Mouse (Mus musculus) kidney, embryonic 14.5 days (tissue): ENCODE results near the gene Il17ra. TPM values are rescaled to one million over a fixed set of nuclear protein-coding genes. Genes with fewer than 3 reads are reported as not detected.

ENCODE experiments used
- ATAC-seq: fragments of 200-750 bp; cut with Nextera tagmentation; 2 replicates; pipeline ENCODE4 v1.8.0; 2017; ENCODE audit warnings: moderate number of reproducible peaks, mild to moderate bottlenecking, moderate TSS enrichment, moderate library complexity; ENCODE audit not compliant: low FRiP score, low TSS enrichment
- H3K27ac ChIP-seq: fragments of 300-500 bp; sonication (generic); 2 replicates; pipeline ENCODE4 v1.5.1; 2014; ENCODE audit warnings: low read depth, mild to moderate bottlenecking, low read length, moderate library complexity, mixed read lengths
- H3K27me3 ChIP-seq: fragments of 300-500 bp; sonication (generic); 2 replicates; pipeline ENCODE4 v1.6.1; 2014; ENCODE audit warnings: mild to moderate bottlenecking, low read length; ENCODE audit not compliant: control insufficient read depth, insufficient read depth
- H3K36me3 ChIP-seq: fragments of 300-500 bp; sonication (generic); 2 replicates; pipeline ENCODE4 v1.6.1; 2014; ENCODE audit warnings: low read length, mixed read lengths; ENCODE audit not compliant: control insufficient read depth, insufficient read depth
- H3K4me1 ChIP-seq: fragments of 300-500 bp; sonication (generic); 2 replicates; pipeline ENCODE4 v1.6.1; 2014; ENCODE audit warnings: low read length, mixed read lengths; ENCODE audit not compliant: control insufficient read depth, insufficient read depth
- H3K4me2 ChIP-seq: fragments of 300-500 bp; sonication (generic); replicated peaks from 2 replicates; pipeline ENCODE4 v1.6.1; 2014; ENCODE audit warnings: low read depth, mild to moderate bottlenecking, low read length
- H3K4me3 ChIP-seq: fragments of 300-500 bp; sonication (generic); 2 replicates; pipeline ENCODE4 v1.5.1; 2014; ENCODE audit warnings: mild to moderate bottlenecking, low read length
- H3K9ac ChIP-seq: fragments of 300-500 bp; sonication (generic); 2 replicates; pipeline ENCODE4 v1.6.1; 2014; ENCODE audit warnings: low read depth, mild to moderate bottlenecking, low read length, moderate library complexity
- H3K9me3 ChIP-seq: fragments of 300-500 bp; sonication (generic); 2 replicates; pipeline ENCODE4 v1.6.1; 2016; ENCODE audit warnings: low read length; ENCODE audit not compliant: control insufficient read depth
- WGBS: fragments of 180-500 bp; shearing (Covaris S2); extraction: QIAGEN DNeasy Blood & Tissue Kit; methylation state at CpG from one replicate; pipeline ENCODE4 v1.1.7; 2014; 5-methylcytosine and 5-hydroxymethylcytosine counted together
- polyA plus RNA-seq: library from polyadenylated mRNA; unstranded; fragments of >200 nt; fragmentation: Nextera tagmentation; extraction: Ambion mirVana; gene quantifications from 2 replicates; pipeline ENCODE4 v1.2.1, GENCODE M21; 2014

The Il17ra gene
- polyA plus RNA-seq, 1 experiment from 2014 or later, result 2.3 TPM

DNA sequence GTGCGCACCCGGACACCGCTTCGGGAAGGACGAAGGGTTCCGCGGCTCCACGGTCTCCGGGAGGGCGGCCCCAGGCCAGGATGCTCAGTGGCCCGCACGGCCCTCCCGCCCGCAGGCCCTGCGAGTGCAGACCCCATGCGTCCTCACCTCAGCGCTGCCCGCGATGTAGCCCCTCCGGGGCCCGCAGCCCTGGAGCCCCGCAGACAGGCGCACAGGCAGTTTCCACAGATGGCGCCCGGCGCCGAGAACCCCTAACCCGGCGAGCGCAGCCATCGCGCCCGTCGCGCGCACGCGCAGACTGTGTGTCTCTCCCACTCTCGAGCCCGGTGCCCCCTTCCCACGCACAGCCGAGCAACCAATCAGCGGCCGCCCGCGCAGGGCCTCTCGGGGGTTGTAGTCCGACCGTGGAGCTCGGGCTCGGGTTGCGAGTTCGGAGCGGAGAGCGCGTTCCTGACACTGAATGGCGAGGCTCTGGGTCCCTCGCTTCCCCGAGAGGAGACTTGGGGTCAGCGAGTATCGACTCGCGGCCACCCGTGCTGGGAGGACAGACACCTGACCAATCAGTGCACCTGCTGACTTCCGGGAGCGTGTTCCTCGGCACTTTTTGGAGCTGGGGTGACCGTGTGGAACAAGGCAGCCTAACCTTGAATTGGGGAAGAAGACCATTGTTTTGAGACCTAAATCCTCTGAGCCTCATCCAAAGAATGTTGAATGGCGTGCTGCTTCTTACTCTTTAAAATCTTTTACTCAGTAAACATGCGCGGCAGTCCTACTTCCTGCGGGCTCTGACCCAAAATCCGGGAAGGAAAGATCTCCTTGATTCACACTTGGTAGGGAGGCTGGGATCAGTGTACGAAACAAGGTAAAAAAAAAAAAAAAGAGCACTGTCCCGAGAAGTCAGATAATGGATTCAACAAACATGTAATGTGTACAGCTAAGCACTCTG is 68.2 kb downstream of the Il17ra start, which contains the start of gene Hdhd5:
Gene Hdhd5, minus strand, starts transcription at position 300 of the 946 bp plus-strand sequence.
- Histone ChIP-seq H3K4me1 (peaks cover 9% of the 10 kb centered on the region; the same call in 1 of the 2 replicates), H3K9ac (peak within 1 kb of the TSS; percentile 87), H3K27ac (no peak within 1 kb of the TSS), H3K27me3 (no peaks in the 10 kb centered on the region), H3K9me3 (no peaks in the 10 kb centered on the region), H3K4me3 (peak within 1 kb of the TSS; percentile 92), H3K4me2 (peak within 1 kb of the TSS; percentile 71), H3K36me3 (no peaks in the 10 kb centered on the region)
- WGBS, result under 1% methylated on average over 71 of the region's 75 CpGs
- ATAC-seq, result peak; percentile 98

DNA sequence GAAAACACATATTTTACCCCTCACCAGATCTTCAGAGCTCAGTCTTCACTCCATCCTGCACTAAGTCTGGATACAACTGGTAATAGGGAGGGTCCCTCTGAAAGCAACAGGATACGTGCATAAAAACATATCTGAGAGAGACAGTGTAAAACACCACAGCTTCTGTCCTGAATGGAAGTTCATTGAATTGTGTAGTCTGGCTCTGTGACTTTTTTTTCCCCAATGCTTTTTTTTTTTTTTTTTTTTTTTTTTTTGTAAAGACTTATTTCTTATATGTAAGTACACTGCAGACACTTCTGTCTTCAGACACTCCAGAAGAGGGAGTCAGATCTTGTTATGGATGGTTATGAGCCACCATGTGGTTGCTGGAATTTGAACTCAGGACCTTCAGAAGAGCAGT is 69.5 kb downstream of the Il17ra start:
- H3K4me2 ChIP-seq, result no peak overlapping the region

DNA sequence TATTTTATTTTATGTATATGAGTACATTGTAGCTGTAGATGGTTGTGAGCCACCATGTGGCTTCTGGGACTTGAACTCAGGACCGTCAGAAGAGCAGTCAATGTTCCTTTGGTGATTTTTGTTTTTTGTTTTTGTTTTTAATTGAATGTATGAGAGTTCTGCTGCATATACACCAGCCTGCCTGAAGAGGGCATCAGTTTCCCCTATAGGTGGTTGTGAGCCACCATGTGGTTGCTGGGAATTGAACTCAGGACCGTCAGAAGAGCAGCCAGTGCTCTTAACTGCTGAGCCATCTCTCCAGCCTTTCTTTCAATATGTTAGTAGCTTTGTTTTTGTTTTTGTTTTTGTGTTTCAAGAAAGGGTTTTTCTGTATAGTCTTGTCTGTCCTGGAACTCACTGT is 73.3 kb downstream of the Il17ra start:
- no peak for ATAC-seq

More for the DNA sequence above, 69.5 kb downstream of the Il17ra start:
- Histone ChIP-seq H3K4me1 (peaks cover 9% of the 10 kb centered on the region; the same call in 1 of the 2 replicates), H3K4me3 (no peak overlapping the region), H3K27me3 (no peaks in the 10 kb centered on the region), H3K9ac (no peak overlapping the region), H3K27ac (no peak overlapping the region), H3K36me3 (no peaks in the 10 kb centered on the region), H3K9me3 (no peaks in the 10 kb centered on the region)
- WGBS, result 74% methylated on average over 1 of the region's 1 CpGs
- no peak for ATAC-seq

More for the DNA sequence above, 73.3 kb downstream of the Il17ra start:
- Histone ChIP-seq H3K9ac (no peak overlapping the region), H3K9me3 (no peaks in the 10 kb centered on the region), H3K4me2 (no peak overlapping the region), H3K4me3 (no peak overlapping the region), H3K36me3 (no peaks in the 10 kb centered on the region), H3K27ac (no peak overlapping the region), H3K27me3 (no peaks in the 10 kb centered on the region), H3K4me1 (no peaks in the 10 kb centered on the region)
- 78% methylated on average over 2 of the region's 2 CpGs for WGBS

Other genes with a start within 250 kb of the Il17ra start
- gene D330020A13Rik, start 168.9 kb upstream of the Il17ra start, polyA plus RNA-seq, result 0.22 and 0.49 TPM in 2 replicates
- 0.45 and 1.1 TPM in 2 replicates for gene B4galnt3, start 168.7 kb upstream of the Il17ra start, polyA plus RNA-seq
- gene Kdm5a, start 99.1 kb upstream of the Il17ra start, polyA plus RNA-seq, result 43.1 and 59.4 TPM in 2 replicates
- gene Ccdc77, start 98.9 kb upstream of the Il17ra start, polyA plus RNA-seq, result 23.5 and 25.7 TPM in 2 replicates
- 0.04 and 0.21 TPM in 2 replicates for gene Tmem121b, start 30.6 kb downstream of the Il17ra start, polyA plus RNA-seq
- 13.7 and 15.2 TPM in 2 replicates for gene Hdhd5, start 68.1 kb downstream of the Il17ra start, polyA plus RNA-seq
- gene Cecr2, start 203.1 kb downstream of the Il17ra start, polyA plus RNA-seq, result 8.5 and 11.2 TPM in 2 replicates